7 mouse cellular contexts compared by ENCODE assay signal in genomic region chr11:98342000-98342945, GRCm38 (mm10). TPM values are rescaled to one million over a fixed set of nuclear protein-coding genes. Genes with fewer than 3 reads are reported as not detected.
DNase-seq lines count a peak whose midpoint lies in the region; ATAC-seq lines count a peak whose summit lies in the region.

No protein-coding gene starts in this region.

- H3K27me3 ChIP-seq in intestine, embryonic 16.5 days (replicated peaks; ENCODE audit: control insufficient read depth, insufficient read depth, low read length) = peaks cover 52% of the 10 kb centered on the region
- peaks cover 66% of the 10 kb centered on the region for H3K27me3 ChIP-seq in midbrain, embryonic 11.5 days (ENCODE audit: control insufficient read depth, insufficient read depth, low read length)

- H3K4me2 ChIP-seq in intestine, embryonic 16.5 days (ENCODE audit: low read depth, low read length) = peak overlapping the region; percentile 77
- H3K4me2 ChIP-seq in midbrain, embryonic 11.5 days = peak overlapping the region; percentile 33; the same call in 1 of the 2 replicates

- H3K9me3 ChIP-seq in intestine, embryonic 16.5 days (ENCODE audit: control insufficient read depth, low read length) = no peaks in the 10 kb centered on the region
- no peaks in the 10 kb centered on the region for H3K9me3 ChIP-seq in midbrain, embryonic 11.5 days (ENCODE audit: control insufficient read depth, low read length)

- H3K36me3 ChIP-seq in intestine, embryonic 16.5 days (ENCODE audit: control insufficient read depth, insufficient read depth, low read length) = no peaks in the 10 kb centered on the region
- no peaks in the 10 kb centered on the region for H3K36me3 ChIP-seq in midbrain, embryonic 11.5 days (ENCODE audit: control insufficient read depth, insufficient read depth, low read length)

- H3K9ac ChIP-seq in intestine, embryonic 16.5 days (ENCODE audit: low read depth, low read length) = peak overlapping the region; percentile 58; the same call in 1 of the 2 replicates
- H3K9ac ChIP-seq in midbrain, embryonic 11.5 days (ENCODE audit: low read length) = no peak overlapping the region

- peak; percentile 96 to 98 for DNase-seq in adrenal gland, adult 18-20 months (ENCODE audit: low spot score in 2 of 2)
- DNase-seq in embryo, embryonic 11.5 days (ENCODE audit: low read depth, low spot score) = peak; percentile 78
- peak; percentile 82 to 90 for DNase-seq in gastrocnemius, postnatal 4 days (ENCODE audit: low spot score in 2 of 2)
- DNase-seq in left cerebral cortex, postnatal 36 days (ENCODE audit: low spot score in 2 of 2) = peak; percentile 96 to 98
- DNase-seq in midbrain, embryonic 11.5 days (ENCODE audit: low spot score, missing footprints) = peak; percentile 99
- peak; percentile 99 for DNase-seq in right cerebral cortex, postnatal 4 days

- peaks cover 28% of the 10 kb centered on the region for H3K4me1 ChIP-seq in intestine, embryonic 16.5 days (ENCODE audit: control insufficient read depth, insufficient read depth, low read length)
- H3K4me1 ChIP-seq in midbrain, embryonic 11.5 days (ENCODE audit: control insufficient read depth, insufficient read depth, low read length) = peaks cover 8% of the 10 kb centered on the region

- peak overlapping the region; percentile 45 for H3K4me3 ChIP-seq in intestine, embryonic 16.5 days (ENCODE audit: low read length)
- no peak overlapping the region for H3K4me3 ChIP-seq in midbrain, embryonic 11.5 days (ENCODE audit: low read depth, low read length)

- intact Hi-C loops in left cerebral cortex, postnatal 36 days (cut with DNase I) = loop anchor here (1.0 to 5.0 kb wide), 4 partner anchors 47 to 115 kb away; partner anchors contain the start of gene Mien1

- no peak overlapping the region for H3K27ac ChIP-seq in intestine, embryonic 16.5 days (ENCODE audit: low read length)
- no peak overlapping the region for H3K27ac ChIP-seq in midbrain, embryonic 11.5 days (ENCODE audit: low read depth, low read length)

- under 1% methylated on average over 29 of the region's 29 CpGs for WGBS in intestine, embryonic 16.5 days
- 2% methylated on average over 29 of the region's 29 CpGs for WGBS in midbrain, embryonic 11.5 days

- peak; percentile 49 for ATAC-seq in intestine, embryonic 16.5 days
- peak; percentile 34 for ATAC-seq in midbrain, embryonic 11.5 days (ENCODE audit: low FRiP score)

RNA-seq across cellular contexts. Expression of gene Ppp1r1b, which starts 5.9 kb away (rescaled TPM):
- under 1 TPM; 0.27 to 0.32 TPM for total RNA-seq in adrenal gland, adult 18-20 months (2021)
- total RNA-seq in gastrocnemius, postnatal 4 days (2021) = under 1 TPM; 0.52 to 0.70 TPM
- polyA plus RNA-seq in intestine, embryonic 16.5 days (2015; fragmentation: Nextera tagmentation; extraction: Ambion mirVana) = 91.7 and 92.3 TPM in 2 replicates
- 100 to 1,000 TPM; 225 to 274 TPM for total RNA-seq in left cerebral cortex, postnatal 36 days (2021)
- 0.78 and 0.91 TPM in 2 replicates for polyA plus RNA-seq in midbrain, embryonic 11.5 days (2014; fragmentation: Nextera tagmentation; extraction: Ambion mirVana)

RNA-seq across cellular contexts. Expression of gene Neurod2, which starts 12.8 kb away (rescaled TPM):
- total RNA-seq in adrenal gland, adult 18-20 months (2021) = not detected
- not detected for total RNA-seq in gastrocnemius, postnatal 4 days (2021)
- polyA plus RNA-seq in intestine, embryonic 16.5 days (2015; fragmentation: Nextera tagmentation; extraction: Ambion mirVana) = 0.05 TPM in 1 of 2 replicates, not detected in the other
- total RNA-seq in left cerebral cortex, postnatal 36 days (2021) = 10 to 100 TPM; 65.2 to 77.3 TPM
- 0.15 and 0.17 TPM in 2 replicates for polyA plus RNA-seq in midbrain, embryonic 11.5 days (2014; fragmentation: Nextera tagmentation; extraction: Ambion mirVana)

RNA-seq across cellular contexts. Expression of gene Stard3, which starts 15.9 kb away (rescaled TPM):
- total RNA-seq in adrenal gland, adult 18-20 months (2021) = 10 to 100 TPM; 23.4 to 24.4 TPM
- total RNA-seq in gastrocnemius, postnatal 4 days (2021) = 10 to 100 TPM; 14.1 to 16.9 TPM
- polyA plus RNA-seq in intestine, embryonic 16.5 days (2015; fragmentation: Nextera tagmentation; extraction: Ambion mirVana) = 44.8 and 44.9 TPM in 2 replicates
- 10 to 100 TPM; 35.9 to 39.3 TPM for total RNA-seq in left cerebral cortex, postnatal 36 days (2021)
- polyA plus RNA-seq in midbrain, embryonic 11.5 days (2014; fragmentation: Nextera tagmentation; extraction: Ambion mirVana) = 39.7 and 41.5 TPM in 2 replicates

RNA-seq across cellular contexts. Expression of gene Tcap, which starts 41.3 kb away (rescaled TPM):
- 1 to 10 TPM in 1 of 2 experiments, not detected in 1; 3.5 TPM for total RNA-seq in adrenal gland, adult 18-20 months (2021)
- 100 to 1,000 TPM; 447 to 769 TPM for total RNA-seq in gastrocnemius, postnatal 4 days (2021)
- 0.28 TPM in 1 of 2 replicates, not detected in the other for polyA plus RNA-seq in intestine, embryonic 16.5 days (2015; fragmentation: Nextera tagmentation; extraction: Ambion mirVana)
- total RNA-seq in left cerebral cortex, postnatal 36 days (2021) = 10 to 100 TPM; 11.8 to 14.4 TPM
- polyA plus RNA-seq in midbrain, embryonic 11.5 days (2014; fragmentation: Nextera tagmentation; extraction: Ambion mirVana) = not detected in 2 replicates

RNA-seq across cellular contexts. Expression of gene Pnmt, which starts 44.0 kb away (rescaled TPM):
- total RNA-seq in adrenal gland, adult 18-20 months (2021) = 100 to 1,000 TPM; 313 to 497 TPM
- under 1 TPM in 1 of 2 experiments, not detected in 1; 0.71 TPM for total RNA-seq in gastrocnemius, postnatal 4 days (2021)
- polyA plus RNA-seq in intestine, embryonic 16.5 days (2015; fragmentation: Nextera tagmentation; extraction: Ambion mirVana) = 0.16 TPM in 1 of 2 replicates, not detected in the other
- under 1 TPM; 0.34 to 0.47 TPM for total RNA-seq in left cerebral cortex, postnatal 36 days (2021)
- polyA plus RNA-seq in midbrain, embryonic 11.5 days (2014; fragmentation: Nextera tagmentation; extraction: Ambion mirVana) = not detected in 2 replicates

Comparison
In these comparisons a context has a peak if more than half of its experiments do, and no peak if none do; other contexts are left out.
1. RNA of gene Ppp1r1b, which starts 5.9 kb away (total RNA-seq): 225 to 274 TPM in left cerebral cortex, postnatal 36 days; 0.52 to 0.70 TPM in gastrocnemius, postnatal 4 days and 0.27 to 0.32 TPM in adrenal gland, adult 18-20 months; every median in the first group is over 100 times any median in the second.
2. RNA of gene Neurod2, which starts 12.8 kb away (total RNA-seq): 65.2 to 77.3 TPM in left cerebral cortex, postnatal 36 days; not detected in gastrocnemius, postnatal 4 days and not detected in adrenal gland, adult 18-20 months; every median in the first group is over 10 times any median in the second.
3. Peak in every context shown above with its lines, with median percentiles within 50 percentile points of each other: DNase-seq.